Mouse (Mus musculus) kidney, adult 2 months (tissue): ENCODE measurements at regions not wholly inside any gene's neighbourhood (a gene's known extent, or its start where the extent isn't known, plus 50 kb on each side); places are given as distances from the start of the nearest gene placed in this dataset.

Experiments used
- DNase-seq: peaks from one replicate; pipeline ENCODE4 v3.0.0; 2021
- H3K27ac ChIP-seq: fragments of 200-500 bp; 2 replicates; pipeline ENCODE4 v1.5.1; 2012; ENCODE audit warnings: low read depth, low read length, control low read depth, inconsistent platforms; ENCODE audit not compliant: insufficient read depth
- H3K27me3 ChIP-seq: fragments of 200-500 bp; replicated peaks from 2 replicates; pipeline ENCODE4 v1.6.1; 2012; ENCODE audit warnings: mild to moderate bottlenecking, moderate library complexity, low read length, inconsistent platforms; ENCODE audit not compliant: control insufficient read depth, insufficient read depth
- H3K36me3 ChIP-seq: fragments of 200-500 bp; 2 replicates; pipeline ENCODE4 v1.6.1; 2012; ENCODE audit warnings: mild to moderate bottlenecking, moderate library complexity, low read length, inconsistent platforms; ENCODE audit not compliant: control insufficient read depth, insufficient read depth
- H3K4me1 ChIP-seq: fragments of 200-500 bp; 2 replicates; pipeline ENCODE4 v1.6.1; 2011; ENCODE audit warnings: low read length; ENCODE audit not compliant: control insufficient read depth, insufficient read depth
- H3K4me3 ChIP-seq: fragments of 200-500 bp; 2 replicates; pipeline ENCODE4 v1.5.1; 2011; ENCODE audit warnings: mild to moderate bottlenecking, low read depth, low read length, control low read depth; ENCODE audit not compliant: insufficient read depth
- CTCF ChIP-seq: fragments of 200-500 bp; conservative IDR thresholded peaks from 2 replicates; pipeline ENCODE4 v1.5.1; 2011; ENCODE audit warnings: low read depth, mild to moderate bottlenecking, control low read depth, low read length, moderate library complexity, mixed read lengths; ENCODE audit not compliant: insufficient read depth, insufficient read length
- POLR2A ChIP-seq: fragments of 200-500 bp; IDR thresholded peaks from one replicate; pipeline ENCODE4 v1.6.1; 2011; ENCODE audit warnings: low read depth, low read length, control low read depth
- WGBS: fragments of 180-500 bp; shearing (Covaris S2); methylation state at CpG from one replicate; pipeline ENCODE4 v1.1.7; 2018; 5-methylcytosine and 5-hydroxymethylcytosine counted together

DNA sequence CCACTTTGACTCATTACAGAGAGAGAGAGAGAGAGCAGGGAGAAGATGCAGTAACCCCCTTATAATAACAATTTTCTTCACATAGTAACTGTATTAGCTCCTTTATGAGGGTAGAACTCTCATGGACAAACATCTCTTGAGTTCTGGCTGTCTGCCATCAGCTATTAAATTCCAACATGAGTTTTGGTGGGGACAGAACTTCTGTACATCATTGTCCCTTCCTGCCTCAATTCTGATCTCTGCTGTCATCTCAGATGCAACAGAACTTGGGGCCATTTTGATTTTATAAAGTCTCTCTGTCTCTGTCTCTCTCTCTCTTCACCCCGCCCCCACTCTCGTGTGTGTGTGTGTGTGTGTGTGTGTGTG lies 261.6 kb downstream of the Rps24 start:
- no peak overlapping the region for H3K27ac ChIP-seq
- no peak overlapping the region for H3K4me3 ChIP-seq
- no peaks in the 10 kb centered on the region for H3K36me3 ChIP-seq
- DNase-seq = no peak
- TF ChIP-seq POLR2A (no peak), CTCF (no peak)
- H3K4me1 ChIP-seq = no peaks in the 10 kb centered on the region
- H3K27me3 ChIP-seq = no peaks in the 10 kb centered on the region
- 73% methylated on average over 2 of the region's 2 CpGs for WGBS

DNA sequence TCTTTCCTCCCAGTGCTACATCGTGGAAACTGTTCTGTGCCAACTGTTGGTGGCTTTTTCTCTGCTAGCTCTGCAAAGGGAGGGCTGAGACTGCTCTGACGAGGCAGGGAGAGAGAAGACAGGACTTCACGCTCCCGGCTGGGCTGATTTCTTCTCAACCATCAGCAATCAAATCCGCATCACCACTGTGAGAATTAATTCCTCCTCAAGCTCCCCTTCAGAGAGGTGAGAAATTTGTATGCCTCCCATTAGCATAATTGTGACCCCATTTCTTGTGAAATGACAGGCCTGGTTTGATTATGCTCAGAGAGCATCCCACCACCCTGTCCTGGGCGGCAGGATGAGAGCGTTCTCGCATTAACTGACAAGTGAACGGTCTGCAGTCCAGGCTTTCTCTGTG lies 262.4 kb downstream of the Rps24 start:
- H3K27me3 ChIP-seq = no peaks in the 10 kb centered on the region
- no peak overlapping the region for H3K4me3 ChIP-seq
- no peaks in the 10 kb centered on the region for H3K36me3 ChIP-seq
- H3K4me1 ChIP-seq = no peaks in the 10 kb centered on the region
- 86% methylated on average over 9 of the region's 9 CpGs for WGBS
- H3K27ac ChIP-seq = no peak overlapping the region
- TF ChIP-seq POLR2A (no peak), CTCF (no peak)
- no peak for DNase-seq

GRCm38 (mm10) chr14:24751227-24751626 lies 264.3 kb downstream of the Rps24 start:
- no peak for DNase-seq
- Histone ChIP-seq H3K36me3 (no peaks in the 10 kb centered on the region), H3K4me1 (no peaks in the 10 kb centered on the region), H3K27ac (no peak overlapping the region), H3K27me3 (no peaks in the 10 kb centered on the region), H3K4me3 (no peak overlapping the region)
- 57% methylated on average over 8 of the region's 8 CpGs for WGBS
- TF ChIP-seq POLR2A = no peak
- TF ChIP-seq CTCF = no peak

DNA sequence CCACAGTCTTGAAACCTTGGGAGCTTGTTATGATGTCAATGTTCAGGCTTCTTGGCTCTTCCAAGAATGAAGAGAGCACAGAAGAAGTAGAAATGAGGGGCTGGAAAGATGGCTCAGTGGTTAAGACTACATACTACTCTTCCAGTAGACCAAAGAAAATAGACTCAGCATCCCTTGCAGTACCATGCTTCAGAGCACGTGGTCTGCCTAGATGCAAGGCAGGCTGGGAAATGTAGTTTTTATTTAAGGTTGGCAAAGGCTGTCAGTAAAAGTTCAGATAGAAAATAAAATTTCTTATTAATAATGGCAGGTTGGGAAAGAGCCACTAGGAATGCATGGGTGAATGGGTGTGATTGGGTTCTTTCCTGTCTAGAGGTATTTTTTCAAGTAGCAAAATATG lies 267.8 kb downstream of the Rps24 start:
- H3K36me3 ChIP-seq = no peaks in the 10 kb centered on the region
- DNase-seq = no peak
- WGBS = 59% methylated on average over 1 of the region's 1 CpGs
- no peaks in the 10 kb centered on the region for H3K27me3 ChIP-seq
- H3K4me1 ChIP-seq = no peaks in the 10 kb centered on the region
- no peak overlapping the region for H3K4me3 ChIP-seq
- no peak overlapping the region for H3K27ac ChIP-seq
- no peak for TF ChIP-seq CTCF
- no peak for TF ChIP-seq POLR2A

DNA sequence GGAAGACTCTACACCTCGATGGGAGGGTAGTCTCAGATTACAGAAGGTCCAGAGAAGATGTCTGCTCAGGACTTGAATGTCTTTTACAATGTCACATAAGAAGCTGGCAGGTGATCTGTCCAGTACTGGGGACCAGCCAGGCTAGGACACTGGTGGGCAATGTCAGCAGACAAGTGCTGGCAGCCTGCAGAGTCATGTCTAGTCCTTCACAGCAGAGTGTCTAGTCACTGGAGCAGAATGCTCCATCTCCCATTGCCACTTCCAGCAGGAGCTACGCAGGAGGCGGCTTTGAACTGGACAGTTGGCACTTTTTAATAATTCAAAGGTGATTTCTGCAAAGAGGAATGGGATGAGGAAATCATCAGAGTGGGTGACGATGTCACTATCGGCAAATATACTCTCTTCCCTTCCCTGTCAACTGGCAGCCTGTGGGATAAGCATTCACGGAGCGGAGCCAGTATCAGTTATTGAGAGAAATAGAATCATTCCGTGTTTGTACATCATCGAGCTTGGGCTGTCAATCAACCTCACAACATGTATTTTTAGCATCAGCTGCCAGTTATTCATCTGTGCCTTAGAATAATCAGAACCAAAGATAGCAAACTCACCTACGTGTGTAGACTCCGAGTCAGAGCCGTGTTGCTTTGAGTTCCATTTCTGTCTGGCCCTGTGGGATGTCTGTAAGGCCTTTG lies 268.6 kb downstream of the Rps24 start:
- no peak for TF ChIP-seq POLR2A
- no peak for TF ChIP-seq CTCF
- Histone ChIP-seq H3K27me3 (no peaks in the 10 kb centered on the region), H3K4me3 (no peak overlapping the region), H3K36me3 (no peaks in the 10 kb centered on the region), H3K4me1 (no peaks in the 10 kb centered on the region), H3K27ac (no peak overlapping the region)
- WGBS = 93% methylated on average over 12 of the region's 12 CpGs
- DNase-seq = no peak

DNA sequence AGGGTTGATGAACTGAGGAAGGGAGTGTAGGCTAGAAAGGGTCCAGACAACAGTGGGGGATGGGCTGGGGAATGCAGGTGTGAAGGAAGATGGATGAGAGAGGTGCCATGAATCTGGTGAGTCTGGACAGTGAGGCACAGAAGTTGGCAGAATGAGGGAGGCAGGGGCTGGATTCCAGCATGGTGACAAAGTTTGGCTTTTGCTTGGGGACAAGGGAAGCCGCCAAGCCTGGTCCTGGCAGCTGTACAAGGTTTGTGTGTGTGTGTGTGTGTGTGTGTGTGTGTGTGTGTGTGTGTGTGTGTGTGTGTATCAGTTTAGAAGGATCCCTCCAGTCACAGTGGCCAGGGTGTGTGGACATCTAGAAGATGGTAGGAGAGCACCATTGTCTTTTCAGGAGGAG lies 270.4 kb downstream of the Rps24 start:
- peak; percentile 17 for DNase-seq
- Histone ChIP-seq H3K4me1 (no peaks in the 10 kb centered on the region), H3K4me3 (no peak overlapping the region), H3K36me3 (no peaks in the 10 kb centered on the region), H3K27me3 (no peaks in the 10 kb centered on the region), H3K27ac (no peak overlapping the region; the same call in 1 of the 2 replicates)
- TF ChIP-seq CTCF (no peak), POLR2A (no peak)
- WGBS = 56% methylated on average over 1 of the region's 1 CpGs

DNA sequence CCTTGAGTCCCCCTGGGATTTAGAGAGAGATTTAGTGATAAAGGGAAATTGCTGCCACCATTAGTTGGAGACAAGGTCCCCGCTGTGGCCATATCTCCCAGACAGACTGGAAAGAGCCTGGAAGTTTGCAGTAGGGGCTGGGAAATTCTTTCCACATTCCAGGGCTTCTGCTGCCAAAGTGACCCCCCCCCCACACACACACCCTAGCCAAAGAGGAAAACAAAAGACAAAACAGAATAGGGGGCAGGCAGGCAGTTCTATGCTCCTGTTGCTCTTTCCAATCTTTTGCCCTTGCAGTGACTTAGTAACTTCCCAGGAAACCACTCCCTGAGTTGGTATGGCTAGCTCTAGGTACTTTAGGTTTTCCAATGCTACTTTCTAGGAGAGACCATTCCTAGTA lies 270.9 kb downstream of the Rps24 start:
- Histone ChIP-seq H3K27ac (no peak overlapping the region; the same call in 1 of the 2 replicates), H3K4me1 (no peaks in the 10 kb centered on the region), H3K4me3 (no peak overlapping the region), H3K27me3 (no peaks in the 10 kb centered on the region), H3K36me3 (no peaks in the 10 kb centered on the region)
- peak; percentile 30 for DNase-seq
- 58% methylated on average over 1 of the region's 1 CpGs for WGBS
- no peak for TF ChIP-seq POLR2A
- no peak for TF ChIP-seq CTCF
